Mouse (Mus musculus): Measurements from ENCODE around the gene Smg1. TPM values are rescaled to one million over a fixed set of nuclear protein-coding genes. Genes with fewer than 3 reads are reported as not detected.

The Smg1 gene
- polyA plus RNA-seq, 1 experiment from 2014 or later: 6.7 TPM

GRCm38 (mm10) chr7:118252349-118252748, 8.9 kb upstream of the Smg1 start:
- 21% methylated on average over 4 of the region's 4 CpGs for WGBS
- Histone ChIP-seq H3K4me1 (replicated peaks; ENCODE audit: control insufficient read depth, insufficient read depth, low read length) (peaks cover 4% of the 10 kb centered on the region), H3K9ac (ENCODE audit: low read depth, low read length) (no peak overlapping the region), H3K27ac (ENCODE audit: low read depth, low read length) (peak overlapping the region; percentile 66), H3K27me3 (replicated peaks; ENCODE audit: control insufficient read depth, insufficient read depth, low read length) (no peaks in the 10 kb centered on the region), H3K9me3 (ENCODE audit: control insufficient read depth) (no peaks in the 10 kb centered on the region), H3K36me3 (ENCODE audit: control insufficient read depth, insufficient read depth) (no peaks in the 10 kb centered on the region), H3K4me2 (replicated peaks; ENCODE audit: low read depth) (no peak overlapping the region), H3K4me3 (ENCODE audit: low read depth, low read length) (no peak overlapping the region)
- no peak for TF ChIP-seq CTCF (IDR thresholded peaks at IDR 0.05; ENCODE audit: low read depth)
- peak; percentile 38 for ATAC-seq

GRCm38 (mm10) chr7:118251392-118252170, 8.1 kb upstream of the Smg1 start:
- no peak for ATAC-seq
- no peaks in the 10 kb centered on the region for H3K27me3 ChIP-seq (replicated peaks; ENCODE audit: control insufficient read depth, insufficient read depth, low read length)
- no peaks in the 10 kb centered on the region for H3K36me3 ChIP-seq (ENCODE audit: control insufficient read depth, insufficient read depth)
- no peaks in the 10 kb centered on the region for H3K9me3 ChIP-seq (ENCODE audit: control insufficient read depth)
- peak overlapping the region; percentile 77 for H3K27ac ChIP-seq (ENCODE audit: low read depth, low read length)
- no peak for TF ChIP-seq CTCF (IDR thresholded peaks at IDR 0.05; ENCODE audit: low read depth)
- no peak overlapping the region for H3K9ac ChIP-seq (ENCODE audit: low read depth, low read length)
- 92% methylated on average over 2 of the region's 2 CpGs for WGBS
- H3K4me3 ChIP-seq (ENCODE audit: low read depth, low read length): no peak overlapping the region
- H3K4me1 ChIP-seq (replicated peaks; ENCODE audit: control insufficient read depth, insufficient read depth, low read length): peaks cover 4% of the 10 kb centered on the region
- no peak overlapping the region for H3K4me2 ChIP-seq (replicated peaks; ENCODE audit: low read depth)

- Histone ChIP-seq H3K9me3 (ENCODE audit: control insufficient read depth) (no peaks in the 10 kb centered on the region), H3K4me1 (replicated peaks; ENCODE audit: control insufficient read depth, insufficient read depth, low read length) (peaks cover 4% of the 10 kb centered on the region), H3K27me3 (replicated peaks; ENCODE audit: control insufficient read depth, insufficient read depth, low read length) (no peaks in the 10 kb centered on the region), H3K36me3 (ENCODE audit: control insufficient read depth, insufficient read depth) (no peaks in the 10 kb centered on the region), H3K9ac (ENCODE audit: low read depth, low read length) (no peak overlapping the region), H3K27ac (ENCODE audit: low read depth, low read length) (peak overlapping the region; percentile 77), H3K4me2 (replicated peaks; ENCODE audit: low read depth) (0 out of 2 replicates have a peak overlapping the region, but pooled peaks have one; percentile 21), H3K4me3 (ENCODE audit: low read depth, low read length) (no peak overlapping the region)
- no peak for TF ChIP-seq CTCF (IDR thresholded peaks at IDR 0.05; ENCODE audit: low read depth)
- WGBS: 40% methylated on average over 4 of the region's 4 CpGs
- peak; percentile 86 for ATAC-seq
Measured at GRCm38 (mm10) chr7:118250482-118251160, 7.2 kb upstream of the Smg1 start.

- 81% methylated on average over 2 of the region's 2 CpGs for WGBS
- no peak for TF ChIP-seq CTCF (IDR thresholded peaks at IDR 0.05; ENCODE audit: low read depth)
- Histone ChIP-seq H3K4me1 (replicated peaks; ENCODE audit: control insufficient read depth, insufficient read depth, low read length) (peaks cover 4% of the 10 kb centered on the region), H3K9ac (ENCODE audit: low read depth, low read length) (no peak overlapping the region), H3K9me3 (ENCODE audit: control insufficient read depth) (no peaks in the 10 kb centered on the region), H3K4me2 (replicated peaks; ENCODE audit: low read depth) (no peak overlapping the region), H3K4me3 (ENCODE audit: low read depth, low read length) (no peak overlapping the region), H3K36me3 (ENCODE audit: control insufficient read depth, insufficient read depth) (no peaks in the 10 kb centered on the region), H3K27me3 (replicated peaks; ENCODE audit: control insufficient read depth, insufficient read depth, low read length) (no peaks in the 10 kb centered on the region), H3K27ac (ENCODE audit: low read depth, low read length) (no peak overlapping the region)
- ATAC-seq: no peak
Measured at GRCm38 (mm10) chr7:118249563-118249962, 6.1 kb upstream of the Smg1 start.

- H3K4me2 ChIP-seq (replicated peaks; ENCODE audit: low read depth): no peak overlapping the region
Measured at GRCm38 (mm10) chr7:118248069-118248468, 4.6 kb upstream of the Smg1 start.

GRCm38 (mm10) chr7:118245260-118245659, 1.8 kb upstream of the Smg1 start:
- peaks cover 3% of the 10 kb centered on the region; the same call in 1 of the 2 replicates for H3K4me1 ChIP-seq (replicated peaks; ENCODE audit: control insufficient read depth, insufficient read depth, low read length)
- WGBS: 89% methylated on average over 3 of the region's 3 CpGs
- H3K9me3 ChIP-seq (ENCODE audit: control insufficient read depth): no peaks in the 10 kb centered on the region
- H3K4me3 ChIP-seq (ENCODE audit: low read depth, low read length): no peak overlapping the region
- no peak overlapping the region for H3K9ac ChIP-seq (ENCODE audit: low read depth, low read length)
- no peak overlapping the region for H3K27ac ChIP-seq (ENCODE audit: low read depth, low read length)
- no peak for ATAC-seq
- TF ChIP-seq CTCF (IDR thresholded peaks at IDR 0.05; ENCODE audit: low read depth): no peak
- no peak overlapping the region for H3K4me2 ChIP-seq (replicated peaks; ENCODE audit: low read depth)
- no peaks in the 10 kb centered on the region for H3K36me3 ChIP-seq (ENCODE audit: control insufficient read depth, insufficient read depth)
- no peaks in the 10 kb centered on the region for H3K27me3 ChIP-seq (replicated peaks; ENCODE audit: control insufficient read depth, insufficient read depth, low read length)

More at GRCm38 (mm10) chr7:118248069-118248468, 4.6 kb upstream of the Smg1 start:
- H3K4me1 ChIP-seq (replicated peaks; ENCODE audit: control insufficient read depth, insufficient read depth, low read length): peaks cover 4% of the 10 kb centered on the region
- no peak overlapping the region for H3K27ac ChIP-seq (ENCODE audit: low read depth, low read length)
- no peaks in the 10 kb centered on the region for H3K36me3 ChIP-seq (ENCODE audit: control insufficient read depth, insufficient read depth)
- no peak overlapping the region for H3K4me3 ChIP-seq (ENCODE audit: low read depth, low read length)
- H3K9me3 ChIP-seq (ENCODE audit: control insufficient read depth): no peaks in the 10 kb centered on the region
- no peak overlapping the region for H3K9ac ChIP-seq (ENCODE audit: low read depth, low read length)
- TF ChIP-seq CTCF (IDR thresholded peaks at IDR 0.05; ENCODE audit: low read depth): no peak
- 59% methylated on average over 8 of the region's 8 CpGs for WGBS
- no peak for ATAC-seq
- H3K27me3 ChIP-seq (replicated peaks; ENCODE audit: control insufficient read depth, insufficient read depth, low read length): no peaks in the 10 kb centered on the region

All from intestine, postnatal 0 days (tissue).